In genomic region chr2:122008832-122009231, GRCm38 (mm10) we compare ENCODE assay signal across 35 mouse cellular contexts. TPM values are rescaled to one million over a fixed set of nuclear protein-coding genes. Genes with fewer than 3 reads are reported as not detected.
"Had no signal": no experiment of that assay in that cellular context is flagged by ENCODE, and none has a peak within 500 bp of the region (broad histone marks: within the 10 kb centered on the region; RNA-seq: fewer than 3 reads in every experiment).

No protein-coding gene starts in this region.

- H3K36me3 ChIP-seq: midbrain, embryonic 15.5 days had no signal

- DNase-seq: left cerebral cortex, postnatal 4 days; liver; liver, embryonic 13.5 days; liver, postnatal 0 days; lung, adult 18-20 months; lung, adult 2 months; lung, embryonic 14.5 days; lung, postnatal 10 days; lung, postnatal 14 days; lung, postnatal 36 days; lung, postnatal 4 days; midbrain, embryonic 14.5 days had no signal

- H3K27ac ChIP-seq: left cerebral cortex, adult 2 months; limb, embryonic 12.5 days; limb, embryonic 13.5 days; limb, embryonic 15.5 days; liver, embryonic 12.5 days; liver, embryonic 13.5 days; liver, embryonic 14.5 days; liver, embryonic 15.5 days; lung, embryonic 15.5 days; macrophage; midbrain, embryonic 10.5 days; midbrain, embryonic 12.5 days; midbrain, embryonic 13.5 days; midbrain, embryonic 15.5 days; neural tube, embryonic 12.5 days had no signal

- H3K4me3 ChIP-seq: left cerebral cortex, adult 2 months; limb, embryonic 12.5 days; limb, embryonic 13.5 days; limb, embryonic 15.5 days; liver, embryonic 12.5 days; liver, embryonic 13.5 days; liver, embryonic 15.5 days; lung, embryonic 15.5 days; megakaryocyte, embryonic 14.5 days; midbrain, embryonic 10.5 days; midbrain, embryonic 12.5 days; midbrain, embryonic 13.5 days; midbrain, embryonic 15.5 days; myocyte; neural tube, embryonic 12.5 days had no signal

- H3K27me3 ChIP-seq: limb, embryonic 12.5 days; limb, embryonic 13.5 days; limb, embryonic 15.5 days; liver, embryonic 12.5 days; liver, embryonic 13.5 days; liver, embryonic 15.5 days; lung, embryonic 15.5 days; megakaryocyte, embryonic 14.5 days; midbrain, embryonic 12.5 days; midbrain, embryonic 13.5 days; midbrain, embryonic 15.5 days; neural tube, embryonic 12.5 days had no signal

- H3K9me3 ChIP-seq: limb, embryonic 12.5 days; limb, embryonic 13.5 days; limb, embryonic 15.5 days; liver, embryonic 12.5 days; liver, embryonic 13.5 days; liver, embryonic 15.5 days; lung, embryonic 15.5 days; megakaryocyte, embryonic 14.5 days; midbrain, embryonic 10.5 days; midbrain, embryonic 12.5 days; midbrain, embryonic 13.5 days; midbrain, embryonic 15.5 days; neural tube, embryonic 12.5 days had no signal

- ATAC-seq: liver, embryonic 12.5 days; liver, postnatal 0 days; lung, postnatal 0 days; midbrain, embryonic 13.5 days; midbrain, embryonic 15.5 days; midbrain, embryonic 16.5 days had no signal

- H3K4me1 ChIP-seq: limb, embryonic 15.5 days; liver, embryonic 12.5 days; liver, embryonic 13.5 days; liver, embryonic 15.5 days; lung, embryonic 15.5 days; midbrain, embryonic 10.5 days; midbrain, embryonic 12.5 days; midbrain, embryonic 13.5 days; midbrain, embryonic 15.5 days; neural tube, embryonic 12.5 days had no signal

- H3K4me2 ChIP-seq: limb, embryonic 12.5 days; limb, embryonic 13.5 days; limb, embryonic 15.5 days; liver, embryonic 11.5 days; liver, embryonic 12.5 days; liver, embryonic 13.5 days; liver, embryonic 15.5 days; lung, embryonic 14.5 days; lung, embryonic 15.5 days; midbrain, embryonic 11.5 days; midbrain, embryonic 12.5 days; midbrain, embryonic 13.5 days; midbrain, embryonic 15.5 days; neural tube, embryonic 12.5 days had no signal

- H3K9ac ChIP-seq: limb, embryonic 12.5 days; limb, embryonic 13.5 days; limb, embryonic 15.5 days; liver, embryonic 12.5 days; liver, embryonic 13.5 days; liver, embryonic 14.5 days; liver, embryonic 15.5 days; liver, postnatal 0 days; lung, embryonic 14.5 days; lung, embryonic 15.5 days; midbrain, embryonic 12.5 days; midbrain, embryonic 13.5 days; midbrain, embryonic 15.5 days; neural tube, embryonic 12.5 days had no signal

RNA-seq across cellular contexts. Expression of gene Mageb3, which starts 52.9 kb away (rescaled TPM):
- total RNA-seq: liver, adult 2 months; midbrain, postnatal 0 days; monocyte, adult 5-6 weeks had no signal
- polyA plus RNA-seq: liver, adult 2 months; lung, adult 2 months; macrophage had no signal
